Mouse (Mus musculus) bone marrow, adult 2 months (tissue): ENCODE results near the gene Spats1. TPM values are rescaled to one million over a fixed set of nuclear protein-coding genes. Genes with fewer than 3 reads are reported as not detected.

Experiments used
- H3K27ac ChIP-seq: fragments of 200-500 bp; 2 replicates; pipeline ENCODE4 v1.5.1; 2012; ENCODE audit warnings: low read depth, mild to moderate bottlenecking, control low read depth, inconsistent platforms, low read length; ENCODE audit not compliant: control insufficient read depth, poor library complexity, insufficient read depth
- H3K4me1 ChIP-seq: fragments of 200-500 bp; 2 replicates; pipeline ENCODE4 v1.6.1; 2011; ENCODE audit warnings: low read length; ENCODE audit not compliant: control insufficient read depth, insufficient read depth
- H3K4me3 ChIP-seq: fragments of 200-500 bp; replicated peaks from 2 replicates; pipeline ENCODE3; 2011; ENCODE audit warnings: mild to moderate bottlenecking, low read depth, low read length, control low read depth; ENCODE audit not compliant: control insufficient read depth
- CTCF ChIP-seq: fragments of 200-500 bp; IDR thresholded peaks from 2 replicates; pipeline ENCODE4 v1.5.1; 2011; ENCODE audit warnings: low read length, control low read depth; ENCODE audit not compliant: control insufficient read depth, insufficient read depth
- POLR2A ChIP-seq: fragments of 200-500 bp; IDR thresholded peaks from 2 replicates; pipeline ENCODE4 v1.6.1; 2011; ENCODE audit warnings: low read depth, mild to moderate bottlenecking, control low read depth, low read length, borderline replicate concordance; ENCODE audit not compliant: control insufficient read depth
- WGBS: fragments of 180-500 bp; shearing (Covaris S2); methylation state at CpG from one replicate; pipeline ENCODE4 v1.1.7; 2018; 5-methylcytosine and 5-hydroxymethylcytosine counted together
- polyA plus RNA-seq: library from polyadenylated mRNA; stranded (reverse); fragments of >200 nt; gene quantifications from 2 replicates; pipeline ENCODE4 v1.2.4, GENCODE M21; 2011; ENCODE audit warnings: low replicate concordance; ENCODE audit not compliant: missing spikeins, insufficient read depth, insufficient read length

The Spats1 gene
- polyA plus RNA-seq, 1 experiment: not detected

DNA sequence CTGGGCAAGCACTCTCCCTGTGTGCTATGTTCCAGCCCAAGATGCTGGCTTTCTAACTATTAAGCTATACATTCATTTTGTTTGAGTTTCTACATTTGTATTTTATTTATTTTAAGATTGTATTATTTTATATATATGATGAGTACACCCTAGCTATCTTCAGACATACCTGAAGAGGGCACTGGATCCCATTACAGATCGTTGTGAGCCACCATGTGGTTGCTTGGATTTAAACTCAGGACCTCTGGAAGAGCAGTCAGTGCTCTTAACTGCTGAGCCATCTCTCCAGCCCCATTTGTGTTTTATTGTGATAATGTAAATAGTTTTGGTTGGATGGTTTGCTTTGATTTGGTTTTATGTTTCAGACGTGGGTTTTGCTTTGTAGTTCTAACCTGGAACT is 24.3 kb upstream of the Spats1 start:
- H3K27ac ChIP-seq: no peak overlapping the region
- no peaks in the 10 kb centered on the region for H3K4me1 ChIP-seq
- no peak overlapping the region for H3K4me3 ChIP-seq
- 46% methylated on average over 2 of the region's 2 CpGs for WGBS
- TF ChIP-seq POLR2A (no peak), CTCF (no peak)

DNA sequence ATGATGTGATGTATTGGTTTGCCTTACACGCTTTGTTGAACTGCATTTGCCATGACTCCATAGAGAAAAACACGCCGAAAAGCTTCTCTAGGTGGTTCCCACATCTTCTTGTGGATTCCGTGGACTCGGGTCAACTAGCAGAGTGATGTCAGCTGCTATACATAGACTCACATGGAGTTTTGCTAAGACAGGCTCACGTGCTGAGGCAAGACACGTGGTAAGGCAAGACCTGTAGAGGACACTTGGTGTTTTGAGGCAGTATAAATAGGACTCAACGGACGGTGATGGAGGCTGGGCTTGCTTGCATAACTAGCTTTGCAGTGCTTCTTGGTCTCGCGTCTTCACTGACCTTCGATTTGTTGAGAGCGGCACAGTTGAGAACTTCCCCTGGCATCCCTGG is 23.2 kb upstream of the Spats1 start:
- H3K4me1 ChIP-seq: no peaks in the 10 kb centered on the region
- no peak overlapping the region for H3K4me3 ChIP-seq
- WGBS: 84% methylated on average over 13 of the region's 13 CpGs
- H3K27ac ChIP-seq: no peak overlapping the region
- TF ChIP-seq POLR2A: no peak
- TF ChIP-seq CTCF: no peak

DNA sequence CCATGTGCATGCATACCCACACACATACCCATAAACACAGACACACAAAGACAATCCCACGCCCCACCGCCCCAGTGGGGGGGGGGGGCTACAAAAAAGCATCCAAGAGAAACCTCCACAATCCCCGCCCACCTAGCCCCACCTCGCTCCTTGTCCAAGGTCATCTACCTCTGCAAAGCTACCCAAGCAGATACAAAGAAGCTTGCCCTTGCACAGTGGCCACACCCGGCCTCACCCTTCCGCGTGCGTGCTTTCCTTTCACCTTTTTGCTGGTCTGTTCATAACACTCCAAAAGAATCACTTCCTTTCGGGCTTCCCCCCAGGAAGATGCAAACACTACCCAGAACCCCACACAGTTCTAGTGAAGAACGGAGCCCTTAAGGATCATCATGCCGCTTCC is 20.2 kb upstream of the Spats1 start:
- Histone ChIP-seq H3K4me1 (no peaks in the 10 kb centered on the region), H3K4me3 (no peak overlapping the region), H3K27ac (no peak overlapping the region)
- 74% methylated on average over 11 of the region's 11 CpGs for WGBS
- no peak for TF ChIP-seq CTCF
- TF ChIP-seq POLR2A: no peak

DNA sequence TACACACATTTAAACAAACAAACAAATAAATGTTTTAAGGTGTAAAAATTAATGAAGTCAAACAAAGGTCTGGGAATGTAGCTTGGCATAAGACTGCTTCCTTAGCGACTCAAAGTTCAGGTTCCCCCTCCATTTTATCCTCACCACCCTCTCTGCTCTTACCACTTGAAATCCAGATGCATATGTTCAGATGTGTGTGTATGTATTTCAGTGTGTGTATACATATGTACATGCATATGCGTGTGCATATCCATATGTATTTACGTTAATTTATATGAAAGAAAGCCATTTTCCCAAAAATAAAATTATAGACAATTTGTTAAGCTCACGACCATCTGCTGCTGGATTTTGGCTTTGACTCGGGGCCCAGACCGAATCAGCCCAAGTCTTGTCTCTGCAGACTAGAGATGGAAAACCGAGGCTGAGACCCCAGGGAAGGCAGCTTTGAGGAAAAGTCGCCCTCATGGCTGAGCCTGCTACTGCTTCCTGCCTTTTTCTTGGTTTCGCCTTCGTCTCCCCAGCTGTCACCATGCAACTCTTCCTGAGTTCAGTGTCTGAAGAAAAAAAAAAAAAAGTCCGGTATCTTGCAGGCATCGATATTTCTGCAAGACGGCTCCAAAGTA is 15.4 kb upstream of the Spats1 start:
- TF ChIP-seq POLR2A (no peak), CTCF (no peak)
- WGBS: 62% methylated on average over 13 of the region's 13 CpGs
- Histone ChIP-seq H3K4me1 (no peaks in the 10 kb centered on the region), H3K4me3 (no peak overlapping the region), H3K27ac (no peak overlapping the region)

DNA sequence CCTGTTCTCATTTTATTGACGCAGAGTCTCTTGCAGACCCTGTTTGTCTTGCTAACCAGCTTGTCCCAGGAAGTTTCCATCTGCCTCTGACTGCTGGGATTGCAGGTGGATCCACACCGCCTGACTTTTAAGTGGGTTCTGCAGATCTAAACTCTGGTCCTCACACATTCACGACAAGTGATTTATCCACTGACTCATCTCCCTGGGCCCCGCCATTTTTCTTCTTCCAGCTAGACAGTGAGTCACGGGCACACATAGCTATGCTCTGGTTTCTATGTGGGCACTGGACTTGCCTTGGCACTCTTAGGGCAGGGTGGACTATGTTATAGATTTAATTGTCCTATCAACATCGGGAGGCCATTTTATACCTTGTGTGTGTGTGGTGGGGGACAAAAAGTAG is 14.5 kb upstream of the Spats1 start:
- no peak for TF ChIP-seq CTCF
- no peak for TF ChIP-seq POLR2A
- Histone ChIP-seq H3K4me1 (no peaks in the 10 kb centered on the region), H3K27ac (no peak overlapping the region), H3K4me3 (no peak overlapping the region)
- WGBS: 77% methylated on average over 6 of the region's 6 CpGs

DNA sequence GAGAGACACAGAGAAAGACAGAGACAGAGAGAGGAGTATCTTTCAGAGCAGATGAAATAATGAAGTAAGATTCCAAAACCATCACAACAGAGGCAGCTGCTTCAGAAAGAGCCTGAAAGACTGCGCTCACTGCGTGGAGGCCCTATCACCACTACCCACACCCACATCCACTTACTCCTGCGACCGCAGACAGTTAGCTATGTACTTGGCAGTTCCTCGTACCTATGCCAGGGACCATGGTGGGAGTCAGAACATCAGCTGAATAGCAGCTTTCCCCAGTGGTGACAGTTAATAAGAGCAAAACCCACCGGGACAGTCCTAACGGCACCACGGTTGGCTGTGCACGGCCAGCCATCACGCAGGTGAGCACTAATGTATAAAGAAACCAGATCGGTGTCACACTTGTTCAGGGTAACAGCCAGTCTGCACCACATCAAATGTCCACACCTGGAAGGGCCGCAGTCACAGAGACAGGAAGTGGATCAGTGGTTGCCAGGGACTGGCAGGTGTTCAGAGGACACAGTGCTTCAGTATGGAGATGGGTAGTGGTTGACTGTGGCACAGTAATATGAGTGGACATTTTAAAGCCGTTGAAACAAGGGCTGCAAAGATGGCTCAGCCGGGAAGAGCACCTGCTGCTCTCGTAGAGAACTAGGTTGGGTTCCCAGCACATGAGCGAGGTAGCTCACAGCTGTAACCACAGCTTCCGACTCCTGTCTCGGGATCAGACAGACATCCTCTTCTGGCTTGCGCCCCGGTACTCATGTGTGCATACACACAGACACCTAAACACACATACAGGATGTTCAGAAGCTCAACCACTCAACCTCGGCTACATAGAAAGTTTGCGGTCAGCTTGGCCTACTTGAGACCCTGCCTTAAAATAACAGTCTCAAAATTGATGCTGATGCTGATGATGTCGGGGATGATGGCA is 13.4 kb upstream of the Spats1 start:
- WGBS: 69% methylated on average over 23 of the region's 23 CpGs
- H3K27ac ChIP-seq: no peak overlapping the region
- TF ChIP-seq CTCF: no peak
- no peak for TF ChIP-seq POLR2A
- no peaks in the 10 kb centered on the region for H3K4me1 ChIP-seq
- no peak overlapping the region for H3K4me3 ChIP-seq

DNA sequence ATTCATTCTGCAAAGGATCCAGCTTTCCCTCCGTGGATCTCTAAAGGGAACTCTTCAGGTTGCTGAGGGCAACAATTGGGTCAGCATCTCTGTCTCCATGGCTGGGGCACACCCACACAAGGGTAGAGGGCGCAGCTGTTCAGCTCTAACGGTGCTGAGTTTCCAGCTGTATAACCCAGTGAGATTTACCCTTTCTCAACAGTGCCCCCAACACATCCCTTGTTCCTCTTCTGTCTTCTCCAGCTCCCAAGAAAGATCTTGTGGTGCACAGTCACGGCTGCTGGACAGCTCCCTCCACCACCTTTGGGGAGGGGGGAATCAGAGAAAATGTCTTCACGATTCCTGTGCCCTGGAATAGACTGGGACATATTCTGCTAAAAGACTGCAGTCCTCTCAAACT is 12.0 kb upstream of the Spats1 start:
- WGBS: 10% methylated on average over 5 of the region's 5 CpGs
- H3K27ac ChIP-seq: no peak overlapping the region
- H3K4me3 ChIP-seq: no peak overlapping the region
- H3K4me1 ChIP-seq: no peaks in the 10 kb centered on the region
- no peak for TF ChIP-seq CTCF
- TF ChIP-seq POLR2A: no peak

DNA sequence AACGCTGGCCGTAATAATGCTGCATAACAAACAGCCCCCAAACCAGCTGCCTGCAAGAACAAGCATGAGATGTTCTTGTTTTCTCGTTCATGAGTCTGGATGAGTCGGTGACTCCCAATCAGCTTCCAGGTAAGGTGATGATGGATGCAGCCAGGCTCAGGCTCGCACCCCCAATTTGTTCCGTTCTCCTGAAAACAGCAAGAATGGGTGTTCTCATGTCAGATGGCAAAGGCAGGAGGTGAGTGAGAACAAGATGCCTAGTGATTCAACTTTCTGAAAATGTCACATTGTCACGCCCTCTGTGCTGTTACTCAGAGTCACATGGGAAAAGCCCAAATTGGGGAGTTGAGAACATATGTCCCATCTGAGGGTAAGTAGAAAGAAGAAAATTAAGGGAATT is 10.4 kb upstream of the Spats1 start:
- Histone ChIP-seq H3K4me1 (no peaks in the 10 kb centered on the region), H3K4me3 (no peak overlapping the region), H3K27ac (no peak overlapping the region)
- no peak for TF ChIP-seq CTCF
- no peak for TF ChIP-seq POLR2A
- WGBS: 82% methylated on average over 7 of the region's 7 CpGs

DNA sequence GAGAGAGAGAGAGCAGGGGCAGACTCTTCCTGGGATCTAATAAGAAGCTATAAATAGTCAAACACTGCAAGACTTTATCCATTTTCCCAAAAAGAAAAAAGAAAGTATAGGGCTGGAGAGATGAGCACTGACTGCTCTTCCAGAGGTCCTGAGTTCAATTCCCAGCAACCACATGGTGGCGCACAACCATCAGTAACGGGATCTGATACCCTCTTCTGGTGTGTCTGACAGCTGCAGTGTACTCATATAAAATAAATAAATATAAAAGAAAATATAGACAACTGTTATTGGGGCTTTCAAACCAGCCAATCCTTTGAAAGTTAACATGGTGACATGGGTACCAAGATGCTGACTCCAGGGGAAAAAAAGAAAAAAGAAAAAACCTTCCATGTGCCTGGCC is 5.2 kb upstream of the Spats1 start:
- TF ChIP-seq POLR2A: no peak
- TF ChIP-seq CTCF: 0 out of 2 replicates have a peak, but pooled peaks have one; percentile 7
- no peak overlapping the region for H3K27ac ChIP-seq
- WGBS: 20% methylated on average over 2 of the region's 2 CpGs
- H3K4me3 ChIP-seq: no peak overlapping the region
- no peaks in the 10 kb centered on the region for H3K4me1 ChIP-seq
